Mouse (Mus musculus): ENCODE measurements around the gene Gtf2ird2.

DNA sequence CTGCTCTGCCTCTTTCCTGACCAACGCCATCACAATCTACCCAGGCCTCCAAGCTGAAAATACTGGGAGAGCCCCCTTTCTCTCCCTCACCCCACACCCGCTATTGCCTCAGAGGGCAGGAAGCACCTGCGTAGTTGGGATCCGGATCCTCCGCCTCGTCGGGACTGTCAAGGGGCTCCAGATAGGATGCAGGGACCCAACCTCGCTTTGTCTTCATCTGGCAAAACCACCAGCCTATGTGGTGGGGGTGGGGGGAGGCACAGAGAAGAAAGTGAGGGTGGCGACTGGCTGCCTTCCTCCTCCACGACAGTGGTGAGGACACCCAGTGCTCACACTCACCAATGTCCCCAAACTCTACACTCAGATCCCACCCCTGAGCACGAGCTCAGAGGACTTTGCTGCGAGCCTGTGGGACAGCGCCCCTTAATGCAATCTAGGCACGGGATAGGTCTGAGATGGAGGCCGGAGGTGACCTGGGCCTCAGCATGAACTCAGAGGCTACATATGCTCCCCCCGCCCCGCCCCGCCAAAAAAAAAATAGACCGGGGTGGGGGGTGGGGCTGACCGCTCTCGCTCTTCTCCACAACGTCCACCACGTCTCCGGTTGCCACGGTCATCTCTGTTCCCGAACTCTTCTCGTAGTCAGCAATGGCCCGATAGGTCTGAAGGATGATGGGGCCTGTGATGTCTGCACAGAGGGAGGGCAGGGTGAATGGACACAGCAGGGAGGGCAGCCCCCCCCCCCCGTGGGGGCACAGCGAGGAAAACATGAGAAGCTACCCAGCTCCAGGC is 41.5 kb downstream of the Gtf2ird2 start:
- TF ChIP-seq POLR2A (IDR thresholded peaks at IDR 0.05; ENCODE audit: low read depth, low read length) (no peak), CTCF (conservative IDR thresholded peaks at IDR 0.05; ENCODE audit: insufficient read depth, insufficient read length, low read depth, low read length) (no peak)

Data from kidney, adult 2 months (tissue).